Mouse (Mus musculus) heart, adult 10 weeks (tissue): ENCODE data around the gene Mov10l1. TPM values are rescaled to one million over a fixed set of nuclear protein-coding genes. Genes with fewer than 3 reads are reported as not detected.

ENCODE experiments used
- polyA plus RNA-seq: library from polyadenylated mRNA; stranded (reverse); fragments of 350-450 nt; fragmentation: Illumina TruSeq; extraction: RNeasy Lipid Tissue Mini Kit (QIAGEN cat#74804); gene quantifications from one replicate; pipeline ENCODE4 v1.2.3, GENCODE M21; 2014; ENCODE audit warnings: low read depth, low replicate concordance

Gene Mov10l1
- polyA plus RNA-seq = 68.0 TPM

GRCm38 (mm10) chr15:88982534-88983079 lies at the start of gene Mov10l1:
Mov10l1 (plus strand) TSS chr15:88982909.

GRCm38 (mm10) chr15:88954368-88955072 lies 28.2 kb upstream of the Mov10l1 start, which contains the start of gene Ttll8:
Ttll8 (minus strand) TSS chr15:88954418.

GRCm38 (mm10) chr15:88978281-88979137 lies 4.2 kb upstream of the Mov10l1 start, which contains the start of gene Mlc1:
Mlc1 (minus strand) TSS chr15:88979007.

GRCm38 (mm10) chr15:89059161-89059931 lies 76.6 kb downstream of the Mov10l1 start, which contains the start of gene Panx2:
Panx2 (plus strand) TSS chr15:89059734.

GRCm38 (mm10) chr15:89074613-89075477 lies 92.1 kb downstream of the Mov10l1 start, which contains the start of gene Trabd:
Trabd (plus strand) TSS chr15:89075124.

GRCm38 (mm10) chr15:89088607-89089247 lies 106.0 kb downstream of the Mov10l1 start, which contains the start of gene Selenoo:
Selenoo (plus strand) TSS chr15:89089084.

Other genes starting within 250 kb of the Mov10l1 start
- 20.1 TPM for gene Brd1, start 248.7 kb upstream of the Mov10l1 start, polyA plus RNA-seq
- 6.7 TPM for gene Zbed4, start 231.2 kb upstream of the Mov10l1 start, polyA plus RNA-seq
- gene Alg12, start 163.6 kb upstream of the Mov10l1 start, polyA plus RNA-seq = 7.8 TPM
- 19.5 TPM for gene Creld2, start 163.3 kb upstream of the Mov10l1 start, polyA plus RNA-seq
- 87.1 TPM for gene Pim3, start 120.7 kb upstream of the Mov10l1 start, polyA plus RNA-seq
- gene Ttll8, start 28.5 kb upstream of the Mov10l1 start, polyA plus RNA-seq = not detected
- gene Mlc1, start 3.9 kb upstream of the Mov10l1 start, polyA plus RNA-seq = not detected
- gene Panx2, start 76.8 kb downstream of the Mov10l1 start, polyA plus RNA-seq = 1.3 TPM
- gene Trabd, start 92.2 kb downstream of the Mov10l1 start, polyA plus RNA-seq = 42.8 TPM
- 18.2 TPM for gene Selenoo, start 106.2 kb downstream of the Mov10l1 start, polyA plus RNA-seq
- 9.0 TPM for gene Tubgcp6, start 140.2 kb downstream of the Mov10l1 start, polyA plus RNA-seq
- 12.0 TPM for gene Hdac10, start 145.8 kb downstream of the Mov10l1 start, polyA plus RNA-seq
- 34.4 TPM for gene Mapk12, start 157.8 kb downstream of the Mov10l1 start, polyA plus RNA-seq
- gene Mapk11, start 166.7 kb downstream of the Mov10l1 start, polyA plus RNA-seq = 3.5 TPM
- gene Plxnb2, start 197.9 kb downstream of the Mov10l1 start, polyA plus RNA-seq = 81.6 TPM
- 16.5 TPM for gene Dennd6b, start 213.6 kb downstream of the Mov10l1 start, polyA plus RNA-seq
- gene Ppp6r2, start 228.6 kb downstream of the Mov10l1 start, polyA plus RNA-seq = 49.4 TPM